Mouse (Mus musculus): Measurements from ENCODE around the gene Marc2. TPM values are rescaled to one million over a fixed set of nuclear protein-coding genes. Genes with fewer than 3 reads are reported as not detected.
A peak's percentile ranks its signal among the peaks of the same experiment; 100 is the strongest.

Gene Marc2
- polyA plus RNA-seq, 1 experiment from 2014 or later = 115 TPM

GRCm38 (mm10) chr1:184871506-184871905, 25.3 kb upstream of the Marc2 start:
- no peaks in the 10 kb centered on the region for H3K27me3 ChIP-seq
- H3K4me1 ChIP-seq (replicated peaks) = peaks cover 2% of the 10 kb centered on the region; the same call in 1 of the 2 replicates
- H3K4me2 ChIP-seq = no peak overlapping the region
- H3K36me3 ChIP-seq = no peaks in the 10 kb centered on the region
- 70% methylated on average over 1 of the region's 1 CpGs for WGBS
- H3K27ac ChIP-seq = no peak overlapping the region
- no peaks in the 10 kb centered on the region for H3K9me3 ChIP-seq (replicated peaks)
- no peak for ATAC-seq (replicated peaks; ENCODE audit: insufficient number of reproducible peaks, insufficient read depth, low FRiP score, low read depth)
- H3K4me3 ChIP-seq = no peak overlapping the region
- no peak overlapping the region for H3K9ac ChIP-seq

- Histone ChIP-seq H3K9ac (no peak overlapping the region), H3K4me3 (no peak overlapping the region), H3K4me1 (replicated peaks) (peaks cover 2% of the 10 kb centered on the region; the same call in 1 of the 2 replicates), H3K27ac (no peak overlapping the region), H3K36me3 (no peaks in the 10 kb centered on the region), H3K27me3 (no peaks in the 10 kb centered on the region), H3K9me3 (replicated peaks) (no peaks in the 10 kb centered on the region), H3K4me2 (no peak overlapping the region)
- no peak for ATAC-seq (replicated peaks; ENCODE audit: insufficient number of reproducible peaks, insufficient read depth, low FRiP score, low read depth)
- 77% methylated on average over 11 of the region's 11 CpGs for WGBS
Measured at GRCm38 (mm10) chr1:184870646-184871385, 24.6 kb upstream of the Marc2 start.

GRCm38 (mm10) chr1:184869939-184870565, 23.8 kb upstream of the Marc2 start:
- no peaks in the 10 kb centered on the region for H3K9me3 ChIP-seq (replicated peaks)
- 72% methylated on average over 4 of the region's 4 CpGs for WGBS
- no peak overlapping the region for H3K4me2 ChIP-seq
- H3K4me3 ChIP-seq = no peak overlapping the region
- H3K27ac ChIP-seq = no peak overlapping the region
- ATAC-seq (replicated peaks; ENCODE audit: insufficient number of reproducible peaks, insufficient read depth, low FRiP score, low read depth) = no peak
- no peak overlapping the region for H3K9ac ChIP-seq
- H3K36me3 ChIP-seq = no peaks in the 10 kb centered on the region
- no peaks in the 10 kb centered on the region for H3K27me3 ChIP-seq
- H3K4me1 ChIP-seq (replicated peaks) = peaks cover 2% of the 10 kb centered on the region; the same call in 1 of the 2 replicates

- H3K27me3 ChIP-seq = no peaks in the 10 kb centered on the region
- no peak overlapping the region for H3K4me2 ChIP-seq
- 71% methylated on average over 3 of the region's 3 CpGs for WGBS
Measured at GRCm38 (mm10) chr1:184867640-184868120, 21.4 kb upstream of the Marc2 start.

GRCm38 (mm10) chr1:184864381-184864801, 18.1 kb upstream of the Marc2 start:
- WGBS = 36% methylated on average over 7 of the region's 7 CpGs
- ATAC-seq (replicated peaks; ENCODE audit: insufficient number of reproducible peaks, insufficient read depth, low FRiP score, low read depth) = peak; percentile 58; the same call in 1 of the 2 replicates

More at GRCm38 (mm10) chr1:184867640-184868120, 21.4 kb upstream of the Marc2 start:
- Histone ChIP-seq H3K4me3 (no peak overlapping the region), H3K9me3 (replicated peaks) (no peaks in the 10 kb centered on the region), H3K9ac (no peak overlapping the region), H3K27ac (no peak overlapping the region), H3K4me1 (replicated peaks) (peaks cover 2% of the 10 kb centered on the region; the same call in 1 of the 2 replicates), H3K36me3 (no peaks in the 10 kb centered on the region)
- ATAC-seq (replicated peaks; ENCODE audit: insufficient number of reproducible peaks, insufficient read depth, low FRiP score, low read depth) = no peak

GRCm38 (mm10) chr1:184862636-184863035, 16.4 kb upstream of the Marc2 start:
- no peak overlapping the region for H3K27ac ChIP-seq
- H3K9ac ChIP-seq = no peak overlapping the region
- H3K4me3 ChIP-seq = no peak overlapping the region
- H3K4me2 ChIP-seq = no peak overlapping the region
- no peaks in the 10 kb centered on the region for H3K36me3 ChIP-seq
- 0 out of 2 replicates have a peak, but pooled peaks cover 3% of the 10 kb centered on the region for H3K4me1 ChIP-seq (replicated peaks)
- no peaks in the 10 kb centered on the region for H3K9me3 ChIP-seq (replicated peaks)
- WGBS = 86% methylated on average over 6 of the region's 6 CpGs
- no peaks in the 10 kb centered on the region for H3K27me3 ChIP-seq
- ATAC-seq (replicated peaks; ENCODE audit: insufficient number of reproducible peaks, insufficient read depth, low FRiP score, low read depth) = no peak

More at GRCm38 (mm10) chr1:184864381-184864801, 18.1 kb upstream of the Marc2 start:
- H3K4me1 ChIP-seq (replicated peaks) = 0 out of 2 replicates have a peak, but pooled peaks cover 3% of the 10 kb centered on the region
- H3K9me3 ChIP-seq (replicated peaks) = no peaks in the 10 kb centered on the region
- H3K27me3 ChIP-seq = no peaks in the 10 kb centered on the region
- no peaks in the 10 kb centered on the region for H3K36me3 ChIP-seq
- H3K4me3 ChIP-seq = no peak overlapping the region
- H3K4me2 ChIP-seq = no peak overlapping the region
- peak overlapping the region; percentile 55 for H3K27ac ChIP-seq
- H3K9ac ChIP-seq = no peak overlapping the region

GRCm38 (mm10) chr1:184861551-184861950, 15.3 kb upstream of the Marc2 start:
- ATAC-seq (replicated peaks; ENCODE audit: insufficient number of reproducible peaks, insufficient read depth, low FRiP score, low read depth) = no peak
- WGBS = 48% methylated on average over 2 of the region's 2 CpGs
- H3K27me3 ChIP-seq = no peaks in the 10 kb centered on the region
- H3K4me2 ChIP-seq = no peak overlapping the region
- H3K4me1 ChIP-seq (replicated peaks) = 0 out of 2 replicates have a peak, but pooled peaks cover 3% of the 10 kb centered on the region
- no peaks in the 10 kb centered on the region for H3K36me3 ChIP-seq
- H3K27ac ChIP-seq = no peak overlapping the region
- no peaks in the 10 kb centered on the region for H3K9me3 ChIP-seq (replicated peaks)
- H3K4me3 ChIP-seq = no peak overlapping the region
- no peak overlapping the region for H3K9ac ChIP-seq

GRCm38 (mm10) chr1:184860276-184860675, 14.0 kb upstream of the Marc2 start:
- 32% methylated on average over 3 of the region's 3 CpGs for WGBS

GRCm38 (mm10) chr1:184858253-184858652, 12.0 kb upstream of the Marc2 start:
- Histone ChIP-seq H3K9me3 (replicated peaks) (no peaks in the 10 kb centered on the region), H3K9ac (no peak overlapping the region), H3K27ac (no peak overlapping the region), H3K36me3 (no peaks in the 10 kb centered on the region), H3K27me3 (no peaks in the 10 kb centered on the region), H3K4me3 (no peak overlapping the region), H3K4me2 (no peak overlapping the region), H3K4me1 (replicated peaks) (peaks cover 7% of the 10 kb centered on the region; the same call in 1 of the 2 replicates)
- 75% methylated on average over 1 of the region's 1 CpGs for WGBS
- no peak for ATAC-seq (replicated peaks; ENCODE audit: insufficient number of reproducible peaks, insufficient read depth, low FRiP score, low read depth)

More at GRCm38 (mm10) chr1:184860276-184860675, 14.0 kb upstream of the Marc2 start:
- H3K27ac ChIP-seq = 0 out of 2 replicates have a peak overlapping the region, but pooled peaks have one; percentile 24
- no peak overlapping the region for H3K4me3 ChIP-seq
- no peaks in the 10 kb centered on the region for H3K9me3 ChIP-seq (replicated peaks)
- H3K27me3 ChIP-seq = no peaks in the 10 kb centered on the region
- H3K4me1 ChIP-seq (replicated peaks) = 0 out of 2 replicates have a peak, but pooled peaks cover 3% of the 10 kb centered on the region
- no peak overlapping the region for H3K9ac ChIP-seq
- peak; percentile 48; the same call in 1 of the 2 replicates for ATAC-seq (replicated peaks; ENCODE audit: insufficient number of reproducible peaks, insufficient read depth, low FRiP score, low read depth)
- no peak overlapping the region for H3K4me2 ChIP-seq
- no peaks in the 10 kb centered on the region for H3K36me3 ChIP-seq

GRCm38 (mm10) chr1:184857216-184857615, 11.0 kb upstream of the Marc2 start:
- H3K4me1 ChIP-seq (replicated peaks) = peaks cover 12% of the 10 kb centered on the region
- H3K4me2 ChIP-seq = no peak overlapping the region
- no peaks in the 10 kb centered on the region for H3K9me3 ChIP-seq (replicated peaks)
- no peak for ATAC-seq (replicated peaks; ENCODE audit: insufficient number of reproducible peaks, insufficient read depth, low FRiP score, low read depth)
- H3K9ac ChIP-seq = no peak overlapping the region
- H3K36me3 ChIP-seq = no peaks in the 10 kb centered on the region
- 83% methylated on average over 9 of the region's 9 CpGs for WGBS
- H3K4me3 ChIP-seq = no peak overlapping the region
- H3K27ac ChIP-seq = no peak overlapping the region
- no peaks in the 10 kb centered on the region for H3K27me3 ChIP-seq

- Histone ChIP-seq H3K9ac (no peak overlapping the region), H3K27ac (peak overlapping the region; percentile 74), H3K9me3 (replicated peaks) (no peaks in the 10 kb centered on the region), H3K4me1 (replicated peaks) (peaks cover 19% of the 10 kb centered on the region), H3K27me3 (no peaks in the 10 kb centered on the region), H3K4me2 (peak overlapping the region; percentile 54), H3K4me3 (no peak overlapping the region), H3K36me3 (no peaks in the 10 kb centered on the region)
- ATAC-seq (replicated peaks; ENCODE audit: insufficient number of reproducible peaks, insufficient read depth, low FRiP score, low read depth) = 0 out of 2 replicates have a peak, but pooled peaks have one; percentile 45
- 42% methylated on average over 3 of the region's 3 CpGs for WGBS
Measured at GRCm38 (mm10) chr1:184853922-184854321, 7.7 kb upstream of the Marc2 start.

Data from heart, embryonic 15.5 days (tissue).